Mouse (Mus musculus) hindbrain, embryonic 11.5 days (tissue): ENCODE data around the gene Tbc1d7. TPM values are rescaled to one million over a fixed set of nuclear protein-coding genes. Genes with fewer than 3 reads are reported as not detected.

Experiments
- ATAC-seq: fragments of 200-750 bp; cut with Nextera tagmentation; 2 replicates; pipeline ENCODE4 v1.8.0; 2017; ENCODE audit warnings: mild to moderate bottlenecking, moderate TSS enrichment, moderate library complexity; ENCODE audit not compliant: low FRiP score
- DNase-seq: peaks from one replicate; pipeline ENCODE4 v3.0.0-alpha.2; 2015; ENCODE audit warnings: low spot score
- H3K27ac ChIP-seq: fragments of 300-500 bp; sonication (generic); 2 replicates; pipeline ENCODE4 v1.5.1; 2014; ENCODE audit warnings: mild to moderate bottlenecking, low read depth, low read length
- H3K27me3 ChIP-seq: fragments of 300-500 bp; sonication (generic); 2 replicates; pipeline ENCODE4 v1.6.1; 2014; ENCODE audit warnings: mild to moderate bottlenecking, low read length, moderate library complexity, mixed read lengths; ENCODE audit not compliant: control insufficient read depth, insufficient read depth
- H3K36me3 ChIP-seq: fragments of 300-500 bp; sonication (generic); 2 replicates; pipeline ENCODE4 v1.6.1; 2014; ENCODE audit warnings: mild to moderate bottlenecking, low read length, moderate library complexity, mixed read lengths; ENCODE audit not compliant: control insufficient read depth, insufficient read depth
- H3K4me1 ChIP-seq: fragments of 300-500 bp; sonication (generic); replicated peaks from 2 replicates; pipeline ENCODE4 v1.6.1; 2014; ENCODE audit warnings: low read length, mixed read lengths; ENCODE audit not compliant: control insufficient read depth, insufficient read depth
- H3K4me2 ChIP-seq: fragments of 300-500 bp; sonication (generic); replicated peaks from 2 replicates; pipeline ENCODE4 v1.6.1; 2014; ENCODE audit warnings: mild to moderate bottlenecking, low read depth, low read length
- H3K4me3 ChIP-seq: fragments of 300-500 bp; sonication (generic); 2 replicates; pipeline ENCODE4 v1.5.1; 2014; ENCODE audit warnings: low read depth, low read length
- H3K9ac ChIP-seq: fragments of 300-500 bp; sonication (generic); 2 replicates; pipeline ENCODE4 v1.6.1; 2014; ENCODE audit warnings: low read depth, low read length
- H3K9me3 ChIP-seq: fragments of 300-500 bp; sonication (generic); 2 replicates; pipeline ENCODE4 v1.6.1; 2016; ENCODE audit warnings: low read length; ENCODE audit not compliant: control insufficient read depth
- WGBS: fragments of 180-500 bp; shearing (Covaris S2); extraction: QIAGEN DNeasy Blood & Tissue Kit; methylation state at CpG from one replicate; pipeline ENCODE4 v1.1.7; 2014; 5-methylcytosine and 5-hydroxymethylcytosine counted together
- polyA plus RNA-seq: library from polyadenylated mRNA; unstranded; fragments of >200 nt; fragmentation: Nextera tagmentation; extraction: Ambion mirVana; gene quantifications from 2 replicates; pipeline ENCODE4 v1.2.1, GENCODE M21; 2014

Tbc1d7 gene
- polyA plus RNA-seq, 1 experiment from 2014 or later: 74.8 TPM

DNA sequence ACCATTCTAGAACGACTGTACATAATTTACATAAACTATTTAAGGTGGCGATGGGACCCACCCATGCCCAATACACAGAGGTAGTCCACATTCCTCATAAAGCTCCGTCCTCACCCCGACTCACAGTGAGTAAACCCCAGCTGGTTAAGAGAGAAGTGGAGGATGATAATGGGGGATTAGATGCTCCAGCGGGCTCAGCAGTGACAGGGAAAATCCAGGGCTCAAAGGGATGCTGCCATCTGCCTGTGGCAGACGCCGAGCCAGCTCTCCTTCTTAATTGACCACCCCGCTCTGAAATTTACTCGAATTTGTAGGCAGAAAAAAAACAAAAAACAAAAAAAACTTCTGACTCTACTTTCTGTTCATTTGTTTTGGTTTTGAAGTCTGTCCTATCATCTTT, 3.6 kb downstream of the Tbc1d7 start:
- Histone ChIP-seq H3K4me2 (no peak overlapping the region), H3K9ac (no peak overlapping the region), H3K36me3 (peaks cover 2% of the 10 kb centered on the region; the same call in 1 of the 2 replicates), H3K9me3 (no peaks in the 10 kb centered on the region), H3K4me3 (no peak overlapping the region), H3K27me3 (no peaks in the 10 kb centered on the region), H3K4me1 (no peaks in the 10 kb centered on the region; the same call in 1 of the 2 replicates), H3K27ac (no peak overlapping the region)
- DNase-seq (no peak), ATAC-seq (no peak)
- 78% methylated on average over 9 of the region's 9 CpGs for WGBS

DNA sequence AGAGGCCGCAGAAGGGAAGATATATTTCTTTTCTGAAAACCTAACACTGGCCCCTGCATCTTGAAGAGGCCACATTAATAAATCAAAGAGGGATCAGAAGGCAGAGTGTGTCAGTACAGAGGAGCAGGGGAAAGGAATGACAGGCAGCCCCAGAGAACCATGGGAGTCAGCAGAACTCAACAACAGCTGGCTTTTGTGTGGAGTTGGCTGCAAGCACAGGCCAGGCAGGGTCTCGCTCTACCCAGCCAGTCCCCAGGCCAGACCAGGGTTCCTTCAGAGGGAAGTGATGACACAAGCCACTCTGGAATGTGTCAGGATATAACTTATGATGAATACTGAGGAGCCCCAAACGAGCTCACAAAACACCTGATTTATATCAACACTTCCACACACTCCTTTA, 11.9 kb downstream of the Tbc1d7 start:
- H3K27me3 ChIP-seq: no peaks in the 10 kb centered on the region
- H3K9me3 ChIP-seq: no peaks in the 10 kb centered on the region
- no peak overlapping the region for H3K27ac ChIP-seq
- no peak overlapping the region for H3K4me2 ChIP-seq
- H3K36me3 ChIP-seq: no peaks in the 10 kb centered on the region
- 70% methylated on average over 3 of the region's 3 CpGs for WGBS
- ATAC-seq (no peak), DNase-seq (no peak)
- H3K4me1 ChIP-seq: no peaks in the 10 kb centered on the region
- no peak overlapping the region for H3K4me3 ChIP-seq
- H3K9ac ChIP-seq: no peak overlapping the region

DNA sequence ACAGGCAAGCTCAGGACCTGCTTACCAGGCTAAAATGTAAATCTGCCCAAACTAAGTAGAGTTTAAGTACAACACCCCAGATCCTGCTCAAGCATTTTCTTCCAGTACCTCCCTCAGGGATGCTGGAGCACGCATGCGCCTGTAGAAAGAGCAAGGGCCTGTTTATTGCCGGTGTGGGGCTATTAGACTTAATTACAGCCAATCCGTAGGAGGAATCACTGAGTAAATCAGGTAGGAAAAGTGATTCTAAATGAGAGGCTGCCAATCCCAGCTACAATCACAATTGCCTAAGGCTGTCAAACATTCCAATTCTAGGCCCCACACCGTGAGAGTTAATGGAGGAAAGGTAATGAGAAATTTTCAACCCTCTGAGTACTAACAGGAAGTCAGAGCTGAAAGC, 13.0 kb downstream of the Tbc1d7 start:
- Histone ChIP-seq H3K9me3 (no peaks in the 10 kb centered on the region), H3K4me2 (no peak overlapping the region), H3K9ac (no peak overlapping the region), H3K27me3 (no peaks in the 10 kb centered on the region), H3K4me1 (no peaks in the 10 kb centered on the region), H3K36me3 (no peaks in the 10 kb centered on the region), H3K27ac (no peak overlapping the region), H3K4me3 (no peak overlapping the region)
- WGBS: 70% methylated on average over 5 of the region's 5 CpGs
- ATAC-seq (no peak), DNase-seq (no peak)

DNA sequence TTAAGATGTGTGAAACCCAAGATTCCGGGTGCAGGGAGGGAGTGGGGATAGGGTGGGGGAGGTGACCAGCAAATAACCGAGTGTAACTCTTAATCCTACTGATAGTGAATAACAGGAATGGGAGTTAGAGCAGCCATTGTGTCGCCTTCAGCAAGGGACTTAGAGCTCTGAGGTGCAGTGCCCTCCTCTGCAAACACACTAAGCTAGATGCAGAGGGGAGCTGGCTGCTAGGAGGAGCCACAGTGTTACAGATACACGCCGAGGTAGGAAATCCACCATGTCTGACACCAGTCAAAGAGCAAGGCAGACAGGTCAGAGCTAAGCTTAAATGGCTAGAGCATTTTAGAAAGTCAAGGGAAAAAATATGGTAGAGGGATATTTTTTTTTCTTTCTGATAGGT, 13.9 kb downstream of the Tbc1d7 start:
- H3K36me3 ChIP-seq: no peaks in the 10 kb centered on the region
- H3K9me3 ChIP-seq: no peaks in the 10 kb centered on the region
- DNase-seq (no peak), ATAC-seq (no peak)
- no peak overlapping the region for H3K9ac ChIP-seq
- H3K4me3 ChIP-seq: no peak overlapping the region
- H3K27ac ChIP-seq: no peak overlapping the region
- no peaks in the 10 kb centered on the region for H3K27me3 ChIP-seq
- H3K4me1 ChIP-seq: no peaks in the 10 kb centered on the region
- WGBS: 55% methylated on average over 5 of the region's 5 CpGs
- no peak overlapping the region for H3K4me2 ChIP-seq

DNA sequence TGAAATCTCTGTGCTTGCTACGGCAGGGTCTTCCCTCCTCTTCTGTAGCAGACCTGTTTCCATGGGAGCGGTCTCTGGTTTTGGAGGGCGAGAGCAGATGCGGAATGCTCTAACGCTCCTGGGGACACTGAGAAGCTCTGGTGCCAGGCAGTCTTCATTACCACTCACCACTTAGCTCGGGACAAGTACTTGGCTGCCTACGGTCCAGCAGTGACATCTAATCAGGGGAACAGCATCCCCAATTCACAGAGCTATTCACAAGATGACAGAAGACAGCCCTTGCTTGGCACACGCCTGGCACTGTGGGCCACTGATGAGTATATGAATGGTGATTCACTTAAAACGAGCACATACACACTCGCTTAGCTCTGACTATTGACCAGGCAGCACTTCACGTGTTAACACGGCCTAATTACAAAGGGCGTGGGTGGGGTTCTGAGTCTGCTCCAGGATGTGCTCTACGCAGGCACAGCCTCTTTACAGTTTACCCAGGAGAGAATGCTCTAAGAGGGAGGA, 19.2 kb downstream of the Tbc1d7 start:
- 93% methylated on average over 14 of the region's 14 CpGs for WGBS
- ATAC-seq (no peak), DNase-seq (no peak)
- no peaks in the 10 kb centered on the region for H3K36me3 ChIP-seq
- no peak overlapping the region for H3K4me3 ChIP-seq
- no peak overlapping the region for H3K4me2 ChIP-seq
- H3K4me1 ChIP-seq: no peaks in the 10 kb centered on the region
- H3K27ac ChIP-seq: no peak overlapping the region
- no peaks in the 10 kb centered on the region for H3K27me3 ChIP-seq
- no peak overlapping the region for H3K9ac ChIP-seq
- H3K9me3 ChIP-seq: no peaks in the 10 kb centered on the region

DNA sequence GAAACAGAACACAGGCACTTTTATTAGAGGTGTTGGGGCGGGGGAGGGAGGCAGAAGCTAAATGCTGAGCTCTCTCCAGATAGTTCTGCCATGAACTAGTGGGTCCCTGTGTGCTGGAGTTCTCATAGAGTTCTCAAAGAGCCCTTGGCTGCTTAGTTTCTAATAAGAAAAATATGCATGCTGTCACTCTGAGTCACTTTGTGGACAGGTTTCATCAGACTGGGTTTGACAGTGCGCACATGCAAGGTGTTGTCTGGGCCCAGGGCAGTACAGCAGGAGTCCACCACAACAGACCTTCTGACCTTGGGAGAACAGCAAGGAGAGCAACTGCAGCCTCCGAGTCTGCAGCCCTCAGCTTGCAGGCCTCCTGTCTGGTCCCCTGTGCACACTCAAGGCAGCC, 21.6 kb downstream of the Tbc1d7 start:
- 80% methylated on average over 3 of the region's 3 CpGs for WGBS

DNA sequence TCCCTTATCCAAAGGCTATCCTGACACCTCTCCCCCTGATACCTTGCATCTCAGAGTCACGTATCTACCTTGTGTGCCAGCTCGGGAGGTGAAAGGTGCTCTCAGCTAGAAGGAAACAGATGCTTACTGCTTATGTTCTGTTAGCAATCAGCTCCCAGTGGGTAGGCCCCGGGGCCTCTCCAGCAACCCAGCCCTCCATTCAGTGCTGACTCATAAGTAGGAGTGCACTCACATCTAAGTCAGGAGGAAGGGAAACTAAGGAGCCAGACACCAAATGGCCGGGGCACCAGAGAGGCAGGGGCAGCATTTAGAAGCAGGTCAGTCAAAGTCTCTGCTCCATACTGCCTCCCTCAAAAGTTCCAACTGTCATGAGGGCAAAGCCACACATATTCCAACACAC, 22.6 kb downstream of the Tbc1d7 start:
- H3K27me3 ChIP-seq: no peaks in the 10 kb centered on the region
- no peak overlapping the region for H3K4me3 ChIP-seq
- no peak overlapping the region for H3K27ac ChIP-seq
- 75% methylated on average over 4 of the region's 4 CpGs for WGBS
- DNase-seq (no peak), ATAC-seq (no peak)
- H3K4me1 ChIP-seq: no peaks in the 10 kb centered on the region
- H3K9ac ChIP-seq: no peak overlapping the region
- no peak overlapping the region for H3K4me2 ChIP-seq
- H3K36me3 ChIP-seq: no peaks in the 10 kb centered on the region
- H3K9me3 ChIP-seq: no peaks in the 10 kb centered on the region

More for the DNA sequence above, 21.6 kb downstream of the Tbc1d7 start:
- H3K27me3 ChIP-seq: no peaks in the 10 kb centered on the region
- no peaks in the 10 kb centered on the region for H3K9me3 ChIP-seq
- H3K36me3 ChIP-seq: no peaks in the 10 kb centered on the region
- H3K27ac ChIP-seq: no peak overlapping the region
- H3K4me2 ChIP-seq: no peak overlapping the region
- H3K4me1 ChIP-seq: no peaks in the 10 kb centered on the region
- ATAC-seq (no peak), DNase-seq (no peak)
- H3K4me3 ChIP-seq: no peak overlapping the region
- no peak overlapping the region for H3K9ac ChIP-seq

DNA sequence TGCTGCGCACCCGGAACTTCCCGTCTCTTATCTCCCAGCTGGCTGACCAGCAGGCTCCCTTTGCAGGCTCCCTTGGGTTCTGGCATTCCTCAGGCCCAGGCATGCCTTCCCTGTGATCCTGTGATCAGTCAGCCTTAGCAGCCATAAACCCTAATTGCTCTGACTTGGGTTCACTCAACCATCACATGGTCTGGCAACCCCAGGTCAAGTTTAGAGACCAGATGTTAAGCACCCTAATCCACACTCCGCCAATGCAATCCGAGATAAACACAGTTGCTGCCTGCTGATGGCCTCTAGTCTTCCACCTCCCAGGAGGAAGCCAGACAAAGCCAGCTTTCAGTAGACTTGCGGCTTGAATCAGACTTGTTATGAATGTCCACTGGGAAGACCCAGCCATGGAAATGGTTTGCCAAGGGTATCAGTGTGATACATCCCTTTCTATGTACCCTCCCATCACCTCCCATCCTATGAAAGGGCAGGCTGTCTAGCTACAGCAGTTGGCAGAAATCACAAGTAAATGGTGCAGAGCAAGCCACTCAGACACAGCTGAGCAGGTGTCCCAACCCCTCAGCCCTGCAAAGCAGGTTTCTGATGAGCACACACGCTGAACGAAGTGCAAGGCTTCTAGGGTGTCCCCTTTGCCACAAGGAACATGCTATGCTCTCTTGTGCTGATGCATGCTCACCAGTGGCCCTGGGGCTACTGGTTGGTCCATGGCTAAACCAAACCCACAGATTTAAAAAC, 24.6 kb downstream of the Tbc1d7 start:
- no peak overlapping the region for H3K27ac ChIP-seq

DNA sequence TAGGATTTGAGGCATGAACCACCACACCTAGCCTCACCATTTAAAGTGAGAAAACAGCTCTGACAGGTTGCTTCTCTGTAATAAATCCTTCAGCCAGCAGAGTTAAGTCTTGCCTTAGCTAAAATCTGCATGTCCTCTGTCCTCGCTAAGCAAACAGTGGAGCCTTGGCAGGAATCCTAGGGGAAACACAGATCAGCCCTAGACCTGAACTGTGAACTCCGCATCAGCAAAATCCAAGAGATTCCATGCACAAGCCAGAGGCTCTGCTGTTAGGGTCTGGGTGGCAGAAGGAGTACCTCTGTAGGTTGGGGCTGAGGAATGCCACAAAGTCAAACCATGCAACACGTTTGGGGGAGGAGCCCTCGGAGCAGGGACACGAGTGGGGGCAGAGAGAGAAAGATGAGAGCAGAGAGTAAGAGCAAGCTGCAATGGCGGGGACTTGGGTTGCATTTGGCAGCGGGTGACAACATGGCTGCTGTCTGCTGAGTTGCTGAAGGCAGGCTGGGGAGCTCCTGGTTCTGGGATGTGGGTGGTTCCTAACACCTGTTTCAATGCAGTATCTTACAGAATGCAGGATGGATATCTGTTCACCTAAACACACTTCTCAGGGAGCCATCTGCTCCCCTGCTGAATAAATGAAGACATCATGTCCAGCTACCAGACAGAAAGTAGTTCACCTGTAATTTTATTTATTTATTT, 26.4 kb downstream of the Tbc1d7 start:
- H3K36me3 ChIP-seq: no peaks in the 10 kb centered on the region
- 77% methylated on average over 7 of the region's 7 CpGs for WGBS
- ATAC-seq: no peak
- H3K4me1 ChIP-seq: no peaks in the 10 kb centered on the region
- no peak overlapping the region for H3K27ac ChIP-seq
- H3K9ac ChIP-seq: no peak overlapping the region
- H3K27me3 ChIP-seq: no peaks in the 10 kb centered on the region
- no peak overlapping the region for H3K4me2 ChIP-seq
- H3K9me3 ChIP-seq: no peaks in the 10 kb centered on the region
- DNase-seq: no peak
- H3K4me3 ChIP-seq: no peak overlapping the region

More for the DNA sequence above, 24.6 kb downstream of the Tbc1d7 start:
- H3K4me3 ChIP-seq: no peak overlapping the region
- no peaks in the 10 kb centered on the region for H3K36me3 ChIP-seq
- DNase-seq: no peak
- H3K9ac ChIP-seq: no peak overlapping the region
- ATAC-seq: no peak
- no peaks in the 10 kb centered on the region for H3K4me1 ChIP-seq
- H3K27me3 ChIP-seq: no peaks in the 10 kb centered on the region
- H3K9me3 ChIP-seq: no peaks in the 10 kb centered on the region
- WGBS: 72% methylated on average over 8 of the region's 8 CpGs
- no peak overlapping the region for H3K4me2 ChIP-seq
